Mouse (Mus musculus): Measurements from ENCODE around the gene Wwc2. TPM values are rescaled to one million over a fixed set of nuclear protein-coding genes. Genes with fewer than 3 reads are reported as not detected.

The Wwc2 gene
- polyA plus RNA-seq, 1 experiment from 2014 or later: 14.7 TPM

DNA sequence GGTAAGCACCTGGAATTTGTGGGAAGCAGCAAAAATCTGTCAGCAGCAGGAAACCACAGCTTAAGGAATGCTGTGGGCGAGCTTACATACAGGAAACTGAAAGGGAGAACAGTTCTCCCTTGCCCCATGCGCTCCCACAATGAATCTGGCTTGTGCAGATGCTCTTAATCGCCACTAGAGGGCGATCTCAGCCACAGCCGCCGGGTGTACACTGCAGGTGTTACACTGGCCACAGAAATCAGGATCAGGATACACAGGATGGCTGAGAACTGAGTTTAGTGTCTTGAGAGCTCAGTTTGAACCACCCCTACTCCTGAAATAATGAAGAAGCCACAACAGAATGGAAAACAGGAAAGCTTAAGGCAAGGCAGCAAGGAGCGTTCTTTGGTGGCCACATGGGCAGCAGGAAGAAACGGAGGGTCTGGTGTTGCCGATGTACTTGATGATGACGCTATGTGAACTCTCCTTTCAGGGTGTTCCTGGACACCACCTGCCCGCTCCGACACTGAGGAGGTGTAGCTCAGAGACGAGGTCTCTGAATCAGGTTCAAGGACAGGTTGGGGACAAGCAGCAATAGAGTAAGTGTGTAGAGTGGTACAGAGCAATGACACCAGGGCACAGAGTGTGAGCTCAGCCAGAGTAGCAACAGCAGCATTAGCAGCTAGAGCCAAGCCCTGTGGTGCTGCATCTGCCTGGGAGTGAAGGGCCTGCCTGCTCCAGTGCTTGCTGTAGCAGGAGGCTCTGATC lies 118.2 kb downstream of the Wwc2 start:
- Histone ChIP-seq H3K27ac (replicated peaks in 1 of 2; ENCODE audit: control insufficient read depth in 1 of 2, insufficient read depth in 1 of 2, low read depth in 2 of 2, low read length in 2 of 2) (no peak overlapping the region), H3K36me3 (ENCODE audit: control insufficient read depth, insufficient read depth, low read length) (peaks cover 83% of the 10 kb centered on the region), H3K27me3 (ENCODE audit: control insufficient read depth, insufficient read depth, low read length) (no peaks in the 10 kb centered on the region), H3K9ac (ENCODE audit: low read length) (no peak overlapping the region), H3K4me3 (ENCODE audit: control insufficient read depth in 1 of 2, insufficient read depth in 1 of 2, low read depth in 1 of 2, low read length in 2 of 2) (no peak overlapping the region), H3K9me3 (ENCODE audit: control insufficient read depth, low read length) (no peaks in the 10 kb centered on the region), H3K4me2 (ENCODE audit: low read length) (no peak overlapping the region), H3K4me1 (ENCODE audit: control insufficient read depth in 2 of 2, insufficient read depth in 2 of 2, low read length in 2 of 2) (peaks cover 0 to 3% of the 10 kb centered on the region in 2 experiments; a peak in 2 of 4 replicates)
- ATAC-seq (ENCODE audit: insufficient number of reproducible peaks, insufficient read depth, low FRiP score, low read depth): peak; percentile 75; the same call in 1 of the 2 replicates
- 42% methylated on average over 13 of the region's 13 CpGs for WGBS

DNA sequence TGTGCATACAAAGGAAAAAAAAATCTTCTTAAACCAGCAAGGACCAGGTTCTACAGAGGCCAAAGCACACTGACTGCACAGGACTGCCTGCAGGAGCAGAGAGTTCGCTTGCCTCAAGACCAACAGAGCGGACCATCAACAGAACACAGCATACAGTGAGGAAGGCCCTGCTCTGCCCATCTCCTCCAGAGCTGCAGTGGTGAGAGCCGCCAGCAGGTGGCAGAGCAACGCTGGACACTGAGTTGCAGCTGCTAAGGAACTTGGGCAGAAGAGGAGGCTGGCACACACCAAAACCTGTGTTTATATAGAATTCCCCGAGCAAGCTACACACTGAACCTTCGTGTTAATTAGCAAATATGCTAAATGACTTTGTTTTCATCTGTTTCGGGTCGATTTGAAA lies 123.7 kb downstream of the Wwc2 start:
- no peak for ATAC-seq (ENCODE audit: insufficient number of reproducible peaks, insufficient read depth, low FRiP score, low read depth)
- no peaks in the 10 kb centered on the region for H3K4me1 ChIP-seq (ENCODE audit: control insufficient read depth in 2 of 2, insufficient read depth in 2 of 2, low read length in 2 of 2)
- WGBS: 26% methylated on average over 8 of the region's 8 CpGs
- H3K9ac ChIP-seq (ENCODE audit: low read length): no peak overlapping the region
- H3K4me3 ChIP-seq (ENCODE audit: control insufficient read depth in 1 of 2, insufficient read depth in 1 of 2, low read depth in 1 of 2, low read length in 2 of 2): no peak overlapping the region
- no peaks in the 10 kb centered on the region for H3K9me3 ChIP-seq (ENCODE audit: control insufficient read depth, low read length)
- no peaks in the 10 kb centered on the region for H3K27me3 ChIP-seq (ENCODE audit: control insufficient read depth, insufficient read depth, low read length)
- peaks cover 91% of the 10 kb centered on the region for H3K36me3 ChIP-seq (ENCODE audit: control insufficient read depth, insufficient read depth, low read length)
- no peak overlapping the region for H3K4me2 ChIP-seq (ENCODE audit: low read length)
- no peak overlapping the region for H3K27ac ChIP-seq (replicated peaks in 1 of 2; ENCODE audit: control insufficient read depth in 1 of 2, insufficient read depth in 1 of 2, low read depth in 2 of 2, low read length in 2 of 2)

DNA sequence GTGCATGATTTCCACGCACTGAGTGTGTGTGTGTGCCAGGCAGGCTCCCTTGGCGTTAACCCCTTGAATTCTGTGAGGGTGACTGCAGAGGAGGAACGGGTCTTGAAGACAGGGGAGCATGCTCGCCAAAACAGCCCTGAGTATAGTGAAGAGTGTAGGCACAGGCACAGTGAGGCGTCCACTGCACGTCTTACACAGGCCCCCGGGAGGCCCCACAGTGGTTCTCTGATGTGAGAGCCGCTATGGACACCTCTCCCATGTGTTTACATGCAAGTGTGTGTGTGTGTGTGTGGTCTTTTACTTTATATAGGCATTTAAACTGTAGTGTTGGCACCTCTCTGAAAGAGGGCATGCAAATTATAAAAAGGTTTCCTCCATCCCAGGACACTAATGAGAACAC lies 124.2 kb downstream of the Wwc2 start:
- no peak overlapping the region for H3K4me2 ChIP-seq (ENCODE audit: low read length)
- 80% methylated on average over 8 of the region's 8 CpGs for WGBS
- no peak overlapping the region for H3K9ac ChIP-seq (ENCODE audit: low read length)
- no peaks in the 10 kb centered on the region for H3K27me3 ChIP-seq (ENCODE audit: control insufficient read depth, insufficient read depth, low read length)
- no peak overlapping the region for H3K27ac ChIP-seq (replicated peaks in 1 of 2; ENCODE audit: control insufficient read depth in 1 of 2, insufficient read depth in 1 of 2, low read depth in 2 of 2, low read length in 2 of 2)
- H3K4me3 ChIP-seq (ENCODE audit: control insufficient read depth in 1 of 2, insufficient read depth in 1 of 2, low read depth in 1 of 2, low read length in 2 of 2): no peak overlapping the region
- no peak for ATAC-seq (ENCODE audit: insufficient number of reproducible peaks, insufficient read depth, low FRiP score, low read depth)
- H3K36me3 ChIP-seq (ENCODE audit: control insufficient read depth, insufficient read depth, low read length): peaks cover 92% of the 10 kb centered on the region
- no peaks in the 10 kb centered on the region for H3K9me3 ChIP-seq (ENCODE audit: control insufficient read depth, low read length)
- H3K4me1 ChIP-seq (ENCODE audit: control insufficient read depth in 2 of 2, insufficient read depth in 2 of 2, low read length in 2 of 2): no peaks in the 10 kb centered on the region

DNA sequence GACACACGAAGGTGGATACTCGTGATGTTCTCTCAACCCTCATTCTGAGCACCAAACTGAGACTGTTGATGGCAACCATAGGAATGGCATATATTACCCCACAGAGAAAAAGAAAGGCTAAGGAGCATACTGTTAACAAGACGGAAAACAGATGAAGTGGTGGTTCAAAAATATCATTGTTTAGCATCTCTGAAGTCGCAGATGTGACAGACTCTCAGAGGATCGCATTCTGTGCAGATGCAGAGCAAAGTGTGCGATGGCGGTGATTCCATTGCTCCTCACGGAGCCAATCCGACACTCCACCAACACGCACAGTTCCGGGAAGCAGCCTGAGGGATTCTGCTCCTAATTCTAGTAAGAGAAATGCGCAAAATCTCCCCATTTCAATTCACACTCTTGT lies 131.5 kb downstream of the Wwc2 start:
- H3K9me3 ChIP-seq (ENCODE audit: control insufficient read depth, low read length): no peaks in the 10 kb centered on the region
- peaks cover 96% of the 10 kb centered on the region for H3K36me3 ChIP-seq (ENCODE audit: control insufficient read depth, insufficient read depth, low read length)
- no peak for ATAC-seq (ENCODE audit: insufficient number of reproducible peaks, insufficient read depth, low FRiP score, low read depth)
- H3K27me3 ChIP-seq (ENCODE audit: control insufficient read depth, insufficient read depth, low read length): no peaks in the 10 kb centered on the region
- H3K4me2 ChIP-seq (ENCODE audit: low read length): no peak overlapping the region
- no peaks in the 10 kb centered on the region for H3K4me1 ChIP-seq (ENCODE audit: control insufficient read depth in 2 of 2, insufficient read depth in 2 of 2, low read length in 2 of 2)
- H3K4me3 ChIP-seq (ENCODE audit: control insufficient read depth in 1 of 2, insufficient read depth in 1 of 2, low read depth in 1 of 2, low read length in 2 of 2): no peak overlapping the region
- WGBS: 91% methylated on average over 12 of the region's 12 CpGs
- no peak overlapping the region for H3K9ac ChIP-seq (ENCODE audit: low read length)
- no peak overlapping the region for H3K27ac ChIP-seq (replicated peaks in 1 of 2; ENCODE audit: control insufficient read depth in 1 of 2, insufficient read depth in 1 of 2, low read depth in 2 of 2, low read length in 2 of 2)

DNA sequence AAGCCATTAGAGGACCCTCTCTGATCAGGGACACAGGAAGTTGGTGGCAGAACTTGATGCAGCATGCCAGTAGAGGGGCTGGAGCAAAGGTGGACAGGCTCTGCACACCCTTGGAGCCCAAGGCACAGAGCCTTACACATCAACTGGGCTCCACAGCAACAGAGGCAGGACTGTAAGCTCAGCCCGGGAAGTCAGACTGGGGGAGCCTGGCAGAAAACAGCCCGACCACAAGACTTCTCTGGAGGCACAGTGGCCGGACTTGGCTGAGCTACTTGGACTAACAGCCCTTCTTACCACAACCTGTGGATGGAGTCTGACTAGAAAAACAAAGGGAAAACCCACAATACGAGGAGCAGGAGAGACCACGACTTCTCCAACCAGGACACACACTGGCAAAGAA lies 137.4 kb downstream of the Wwc2 start:
- Histone ChIP-seq H3K27ac (replicated peaks in 1 of 2; ENCODE audit: control insufficient read depth in 1 of 2, insufficient read depth in 1 of 2, low read depth in 2 of 2, low read length in 2 of 2) (no peak overlapping the region), H3K9ac (ENCODE audit: low read length) (no peak overlapping the region), H3K27me3 (ENCODE audit: control insufficient read depth, insufficient read depth, low read length) (no peaks in the 10 kb centered on the region), H3K9me3 (ENCODE audit: control insufficient read depth, low read length) (no peaks in the 10 kb centered on the region), H3K4me3 (ENCODE audit: control insufficient read depth in 1 of 2, insufficient read depth in 1 of 2, low read depth in 1 of 2, low read length in 2 of 2) (no peak overlapping the region), H3K4me1 (ENCODE audit: control insufficient read depth in 2 of 2, insufficient read depth in 2 of 2, low read length in 2 of 2) (peaks cover 6 to 7% of the 10 kb centered on the region in 2 experiments; a peak in 1 of 4 replicates), H3K36me3 (ENCODE audit: control insufficient read depth, insufficient read depth, low read length) (peaks cover 85% of the 10 kb centered on the region), H3K4me2 (ENCODE audit: low read length) (no peak overlapping the region)
- ATAC-seq (ENCODE audit: insufficient number of reproducible peaks, insufficient read depth, low FRiP score, low read depth): no peak
- WGBS: 87% methylated on average over 5 of the region's 5 CpGs

DNA sequence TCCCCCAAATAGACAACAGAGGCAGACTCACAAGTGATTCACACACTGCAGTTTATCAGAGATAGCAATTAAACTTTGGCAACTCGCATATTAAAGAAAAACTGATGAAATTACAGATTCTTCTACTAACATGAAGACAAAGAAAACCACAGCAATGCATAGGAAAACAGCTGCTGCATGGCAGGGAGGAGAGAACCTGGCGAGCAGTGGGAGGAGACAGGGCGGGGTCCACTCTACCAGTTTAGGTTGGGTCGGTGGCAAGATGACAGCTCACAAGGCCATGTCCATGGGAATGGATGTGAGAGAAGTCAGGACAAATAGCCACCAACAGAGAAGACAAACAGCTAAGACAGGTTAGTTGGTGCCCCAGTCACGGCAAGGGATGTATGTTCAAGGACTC lies 138.0 kb downstream of the Wwc2 start:
- Histone ChIP-seq H3K4me3 (ENCODE audit: control insufficient read depth in 1 of 2, insufficient read depth in 1 of 2, low read depth in 1 of 2, low read length in 2 of 2) (no peak overlapping the region), H3K27ac (replicated peaks in 1 of 2; ENCODE audit: control insufficient read depth in 1 of 2, insufficient read depth in 1 of 2, low read depth in 2 of 2, low read length in 2 of 2) (peak overlapping the region in 1 of 2 experiments; percentile 64; a peak in 1 of 4 replicates), H3K4me1 (ENCODE audit: control insufficient read depth in 2 of 2, insufficient read depth in 2 of 2, low read length in 2 of 2) (peaks cover 6 to 7% of the 10 kb centered on the region in 2 experiments; a peak in 1 of 4 replicates), H3K36me3 (ENCODE audit: control insufficient read depth, insufficient read depth, low read length) (peaks cover 85% of the 10 kb centered on the region), H3K9me3 (ENCODE audit: control insufficient read depth, low read length) (no peaks in the 10 kb centered on the region), H3K4me2 (ENCODE audit: low read length) (no peak overlapping the region), H3K9ac (ENCODE audit: low read length) (no peak overlapping the region), H3K27me3 (ENCODE audit: control insufficient read depth, insufficient read depth, low read length) (no peaks in the 10 kb centered on the region)
- no peak for ATAC-seq (ENCODE audit: insufficient number of reproducible peaks, insufficient read depth, low FRiP score, low read depth)
- 83% methylated on average over 5 of the region's 5 CpGs for WGBS

DNA sequence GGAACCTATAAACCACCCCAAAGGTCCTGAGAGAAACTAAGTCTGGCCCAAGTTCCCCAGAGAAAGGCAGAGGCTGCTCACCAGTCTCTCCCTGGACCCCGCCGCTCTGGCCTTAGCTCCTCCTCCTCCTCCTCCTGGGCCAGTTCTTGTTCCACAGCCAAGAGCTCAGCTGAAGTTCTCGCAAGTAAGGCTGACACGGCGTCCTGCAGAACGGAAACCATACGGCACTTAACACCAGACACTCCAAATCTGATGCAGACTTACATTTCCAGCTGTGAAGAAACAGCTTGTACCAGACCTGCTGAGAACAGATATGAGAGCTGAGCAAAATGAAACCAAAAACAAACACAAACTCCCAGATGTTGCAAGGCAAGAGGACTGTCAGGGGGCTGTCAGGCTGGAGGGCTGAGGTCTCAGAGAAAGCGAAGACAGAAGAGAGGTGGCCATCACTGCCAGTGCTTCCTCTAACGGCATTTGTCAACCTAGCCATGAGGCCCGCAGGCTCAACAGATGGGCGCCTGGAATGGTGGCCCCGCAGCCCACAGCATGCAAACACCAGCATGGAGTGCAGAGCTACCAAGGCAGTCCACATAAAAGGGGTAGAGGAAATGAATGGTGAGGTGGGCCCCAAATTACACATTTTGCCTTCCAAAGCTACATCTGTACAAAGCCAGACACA lies 138.8 kb downstream of the Wwc2 start:
- ATAC-seq (ENCODE audit: insufficient number of reproducible peaks, insufficient read depth, low FRiP score, low read depth): peak; percentile 27; the same call in 1 of the 2 replicates
- WGBS: 45% methylated on average over 12 of the region's 12 CpGs
- H3K4me1 ChIP-seq (ENCODE audit: control insufficient read depth in 2 of 2, insufficient read depth in 2 of 2, low read length in 2 of 2): peaks cover 6 to 7% of the 10 kb centered on the region in 2 experiments; a peak in 1 of 4 replicates
- peaks cover 85% of the 10 kb centered on the region for H3K36me3 ChIP-seq (ENCODE audit: control insufficient read depth, insufficient read depth, low read length)
- 0 out of 4 replicates have a peak overlapping the region, but pooled peaks of 1 of the 2 experiments have one; percentile 6 for H3K4me3 ChIP-seq (ENCODE audit: control insufficient read depth in 1 of 2, insufficient read depth in 1 of 2, low read depth in 1 of 2, low read length in 2 of 2)
- no peak overlapping the region; the same call in 1 of the 2 replicates for H3K9ac ChIP-seq (ENCODE audit: low read length)
- no peaks in the 10 kb centered on the region for H3K9me3 ChIP-seq (ENCODE audit: control insufficient read depth, low read length)
- H3K27ac ChIP-seq (replicated peaks in 1 of 2; ENCODE audit: control insufficient read depth in 1 of 2, insufficient read depth in 1 of 2, low read depth in 2 of 2, low read length in 2 of 2): peak overlapping the region; percentile 36 to 64; a peak in 3 of 4 replicates
- H3K27me3 ChIP-seq (ENCODE audit: control insufficient read depth, insufficient read depth, low read length): no peaks in the 10 kb centered on the region
- peak overlapping the region; percentile 47 for H3K4me2 ChIP-seq (ENCODE audit: low read length)
